Mouse (Mus musculus) ZHBTc4 (cell line): ENCODE measurements at regions not wholly inside any gene's neighbourhood (a gene's known extent, or its start where the extent isn't known, plus 50 kb on each side); places are given as distances from the start of the nearest gene placed in this dataset.

ENCODE experiments used
- DNase-seq: peaks from one replicate; pipeline ENCODE4 v3.0.0-alpha.2; 2011; ENCODE audit warnings: low read depth, low spot score

DNA sequence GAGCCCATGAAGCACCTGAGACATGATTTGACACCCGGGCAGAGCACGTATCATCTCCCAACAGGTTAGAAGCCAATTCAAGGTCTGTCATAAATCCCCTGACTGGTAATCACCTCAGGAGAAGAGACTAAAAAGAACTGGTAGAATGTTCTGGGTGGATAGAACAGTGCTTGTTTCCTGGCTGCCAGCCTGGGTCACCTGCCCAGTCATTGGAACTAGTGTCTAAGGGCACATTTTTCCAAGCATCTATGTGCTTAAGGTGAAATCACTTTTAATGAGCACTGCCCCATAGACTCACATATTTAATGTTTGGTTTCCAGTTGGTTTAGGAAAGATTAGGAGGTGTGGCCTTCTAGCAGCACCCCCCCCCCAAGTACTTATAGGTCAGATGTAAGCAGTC, 162.0 kb upstream of the Jun start:
- DNase-seq, result no peak

GRCm38 (mm10) chr4:95215187-95215586, 163.2 kb upstream of the Jun start:
- no peak for DNase-seq

DNA sequence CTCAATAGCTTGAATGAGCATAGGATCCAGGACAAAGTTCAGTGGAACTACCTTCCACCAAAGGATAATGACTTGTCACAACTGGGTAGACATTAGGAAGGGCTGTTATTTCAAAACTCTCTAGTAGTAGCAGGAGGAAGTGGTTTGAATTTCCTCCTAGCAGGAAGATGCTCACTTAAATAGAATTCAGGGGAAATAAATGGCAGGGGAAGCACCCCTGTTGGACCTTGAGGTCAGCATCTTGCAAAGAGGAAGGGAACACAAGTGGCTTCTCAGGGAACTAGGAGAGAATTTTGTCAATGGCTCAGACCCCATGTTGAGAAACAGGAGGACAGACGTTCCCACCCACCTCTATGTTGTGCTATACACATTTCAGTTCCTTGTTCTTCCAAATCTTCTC, 178.4 kb upstream of the Jun start:
- no peak for DNase-seq

DNA sequence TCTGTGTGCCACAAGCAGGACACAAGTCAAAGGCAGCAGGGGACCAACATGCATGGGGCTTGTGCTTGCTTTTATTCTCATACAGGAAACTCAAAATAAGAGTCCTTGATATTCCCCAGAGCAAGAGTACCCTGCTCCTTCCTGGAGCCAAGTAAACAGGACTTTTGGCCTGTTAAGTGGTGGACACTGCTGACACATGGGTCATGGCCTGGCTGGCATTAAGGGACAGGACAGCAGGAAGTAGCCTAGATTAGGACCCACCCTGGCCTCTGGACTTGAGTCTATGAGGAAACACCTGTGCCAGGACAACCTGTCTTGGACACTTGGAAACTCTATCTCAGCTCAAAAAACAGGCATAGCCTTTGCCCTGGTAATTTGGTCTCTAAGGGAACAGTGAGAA, 181.0 kb upstream of the Jun start:
- no peak for DNase-seq

DNA sequence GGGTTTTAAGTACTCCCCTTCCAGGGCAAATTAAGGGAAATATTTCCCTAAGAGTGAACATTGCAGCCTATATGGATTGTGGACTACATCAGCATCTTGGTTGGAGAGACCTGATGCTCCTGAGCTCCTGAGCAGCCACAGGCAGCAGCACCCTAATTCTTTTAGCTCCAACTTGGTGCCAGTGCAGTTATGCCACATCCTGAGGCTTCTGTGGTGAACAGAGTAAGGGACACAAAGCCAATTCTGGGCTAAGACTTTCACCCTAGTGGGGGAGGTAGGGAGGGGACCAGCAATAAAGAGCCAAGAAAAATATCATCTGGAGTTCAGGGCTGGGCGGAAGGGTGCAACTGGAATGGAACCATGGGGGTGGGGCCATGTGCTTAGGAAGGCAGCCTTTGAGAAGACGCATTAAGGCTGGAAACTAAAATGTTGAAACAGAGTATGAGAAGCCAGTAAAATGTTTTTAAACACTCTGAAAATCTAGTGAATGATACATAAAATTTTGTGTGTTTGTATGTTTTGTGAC, 182.1 kb upstream of the Jun start:
- no peak for DNase-seq

DNA sequence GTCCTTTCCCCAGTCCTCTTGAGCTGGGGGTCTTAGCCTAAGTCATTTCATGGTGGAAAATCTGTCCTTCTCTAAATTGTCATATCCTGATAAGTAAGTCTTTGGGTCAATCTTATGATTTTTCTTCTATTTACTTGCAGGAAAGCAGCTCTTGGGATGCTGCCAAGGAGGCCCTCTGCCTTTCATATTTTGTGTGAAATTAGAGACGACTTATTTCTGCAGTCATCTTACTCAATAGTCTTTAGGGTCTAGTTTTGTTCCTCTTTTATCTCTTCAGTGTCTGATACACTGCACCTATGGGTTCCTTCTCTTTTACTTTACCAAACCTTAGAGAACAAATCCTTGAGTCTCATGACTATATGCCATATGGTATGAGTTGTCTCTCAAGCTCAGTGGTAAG, 196.0 kb upstream of the Jun start:
- DNase-seq, result no peak

DNA sequence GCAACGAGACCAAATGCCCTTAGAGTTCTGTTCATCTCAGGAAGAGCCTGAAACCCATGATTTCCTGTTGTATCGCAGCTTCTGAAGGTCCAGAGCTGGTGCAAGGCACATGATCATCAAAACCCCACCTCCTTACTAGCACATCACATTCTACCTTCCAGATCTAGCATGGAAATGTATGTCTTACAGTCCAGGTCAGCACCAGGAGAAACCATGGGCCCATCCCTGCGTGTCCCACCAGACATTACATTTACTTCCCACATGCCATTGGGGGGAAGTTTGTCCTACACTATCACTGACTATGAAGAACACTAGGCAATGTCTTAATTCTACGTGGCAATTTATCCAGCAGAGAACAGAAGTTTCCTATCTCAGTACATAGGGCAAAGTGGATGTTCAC, 197.0 kb upstream of the Jun start:
- no peak for DNase-seq

GRCm38 (mm10) chr4:95250083-95250482, 198.1 kb upstream of the Jun start:
- DNase-seq, result no peak

DNA sequence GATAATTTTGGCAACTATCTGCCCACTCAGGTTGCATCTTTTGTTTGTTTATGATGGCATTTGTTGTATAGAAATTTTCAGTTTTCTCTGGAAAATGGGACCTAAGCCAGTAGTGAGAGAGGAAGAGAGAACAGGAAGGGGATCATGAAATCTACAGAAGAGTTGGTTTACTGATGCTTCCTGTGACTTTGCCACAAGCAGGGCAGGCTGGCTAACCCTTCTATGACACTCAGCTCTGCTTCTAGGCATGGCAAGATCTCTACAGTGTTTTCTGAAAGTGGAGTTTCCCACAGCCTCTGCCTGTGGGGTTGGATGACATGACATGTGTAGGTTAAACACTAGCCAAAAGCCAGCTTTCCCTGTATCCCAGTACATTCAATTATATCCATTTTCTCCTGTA, 217.7 kb upstream of the Jun start:
- DNase-seq, result no peak

DNA sequence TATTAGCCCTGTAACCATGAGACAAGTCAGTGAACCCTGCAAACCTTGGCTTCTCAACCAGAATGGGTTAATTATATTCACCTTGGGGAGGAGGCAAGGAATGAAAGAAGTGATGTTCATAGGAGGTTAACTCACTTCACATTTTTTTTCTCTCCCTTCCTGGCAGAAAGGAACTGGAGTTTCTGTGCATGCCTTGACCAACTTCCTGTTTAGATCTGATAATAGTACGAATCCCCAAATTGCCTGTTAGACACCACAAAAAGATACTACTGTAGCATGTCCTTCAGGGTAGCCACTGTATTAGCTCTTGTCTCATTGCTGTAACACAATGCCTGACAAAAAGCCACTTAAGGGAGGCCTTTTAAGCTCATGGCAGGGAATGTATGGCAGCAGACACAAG, 218.4 kb upstream of the Jun start:
- DNase-seq, result no peak

DNA sequence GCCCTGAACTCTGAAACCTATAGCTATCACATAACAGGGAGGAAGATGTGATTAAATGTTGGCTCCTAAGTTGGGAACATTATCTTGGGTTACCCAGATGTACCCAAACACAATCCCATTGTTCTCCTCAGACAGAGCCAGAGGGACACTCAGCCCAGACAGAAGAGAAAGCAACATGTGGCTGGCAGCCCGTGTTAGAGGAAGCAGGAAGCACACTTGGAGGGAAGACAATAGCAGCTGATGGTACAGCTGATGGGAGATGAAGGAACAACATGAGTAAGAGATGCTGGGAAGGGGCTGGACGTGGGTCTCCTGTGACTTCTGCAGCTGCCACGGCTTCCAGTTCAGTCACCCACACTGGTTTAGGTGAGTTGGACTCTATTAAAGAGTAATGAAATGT, 224.2 kb upstream of the Jun start:
- DNase-seq, result no peak

- no peak for DNase-seq
These were observed 226.1 kb upstream of the Jun start for GRCm38 (mm10) chr4:95277989-95278713.

- no peak for DNase-seq
These were observed 226.7 kb upstream of the Jun start for GRCm38 (mm10) chr4:95278714-95279095.

DNA sequence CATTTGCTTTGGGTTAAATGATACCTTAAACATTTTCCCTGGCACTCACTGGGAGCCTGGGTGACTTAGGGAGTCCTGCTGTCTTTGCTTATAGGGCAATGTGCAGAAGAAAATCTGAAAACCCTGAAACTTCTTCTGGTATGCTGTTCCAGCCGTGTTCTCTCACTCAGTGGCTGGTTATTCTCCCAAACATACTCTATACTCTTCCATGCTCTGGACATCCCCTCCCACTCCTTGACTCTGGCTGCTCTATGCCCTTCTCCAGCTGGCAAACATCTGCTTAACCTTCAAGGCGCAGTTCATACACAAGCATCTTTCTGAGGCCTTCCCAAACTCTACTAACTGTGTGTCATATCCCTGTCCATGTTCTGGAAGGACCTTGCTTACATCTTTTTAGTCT, 227.2 kb upstream of the Jun start:
- no peak for DNase-seq

DNA sequence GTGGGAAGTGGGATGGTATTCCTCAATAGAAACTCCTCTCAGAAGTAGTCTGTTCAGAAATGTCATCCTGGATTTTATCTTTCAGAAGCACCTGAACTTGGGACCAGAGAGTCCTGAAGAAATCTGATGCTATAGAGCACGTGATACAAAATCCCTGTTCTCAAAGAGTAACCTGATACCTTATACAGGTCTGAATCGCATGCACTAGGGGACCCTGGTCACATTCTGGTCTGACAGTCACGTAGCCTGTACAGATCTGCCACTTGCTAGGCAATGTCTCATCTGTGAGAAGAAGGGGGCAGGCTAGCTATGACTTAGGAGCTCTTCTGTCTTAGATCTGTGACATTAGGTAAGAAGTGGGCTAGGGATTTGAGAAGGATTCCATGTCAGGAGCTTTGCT, 230.1 kb upstream of the Jun start:
- DNase-seq, result no peak

- DNase-seq, result no peak
These were observed 231.8 kb upstream of the Jun start for GRCm38 (mm10) chr4:95283789-95284188.

DNA sequence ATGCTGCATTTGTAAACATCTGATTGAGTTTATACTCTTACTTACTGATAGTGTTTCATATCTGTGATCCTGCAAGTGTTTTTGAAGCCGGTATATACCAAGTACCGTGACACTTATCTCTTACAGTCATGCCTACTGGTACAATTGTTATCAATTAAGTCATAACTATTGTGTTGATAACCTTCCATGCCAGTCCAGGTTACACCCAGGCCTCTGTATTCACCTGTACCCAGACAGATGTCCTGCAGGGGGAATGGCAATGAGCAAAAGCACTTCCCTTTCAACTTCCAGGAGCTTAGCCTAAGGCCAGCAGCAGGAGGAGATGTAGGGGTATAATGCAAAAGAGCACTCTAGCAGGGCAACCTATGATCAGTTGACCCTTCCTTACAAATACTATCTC, 232.2 kb upstream of the Jun start:
- DNase-seq, result no peak

- no peak for DNase-seq
These were observed 232.7 kb upstream of the Jun start for GRCm38 (mm10) chr4:95284696-95285095.

DNA sequence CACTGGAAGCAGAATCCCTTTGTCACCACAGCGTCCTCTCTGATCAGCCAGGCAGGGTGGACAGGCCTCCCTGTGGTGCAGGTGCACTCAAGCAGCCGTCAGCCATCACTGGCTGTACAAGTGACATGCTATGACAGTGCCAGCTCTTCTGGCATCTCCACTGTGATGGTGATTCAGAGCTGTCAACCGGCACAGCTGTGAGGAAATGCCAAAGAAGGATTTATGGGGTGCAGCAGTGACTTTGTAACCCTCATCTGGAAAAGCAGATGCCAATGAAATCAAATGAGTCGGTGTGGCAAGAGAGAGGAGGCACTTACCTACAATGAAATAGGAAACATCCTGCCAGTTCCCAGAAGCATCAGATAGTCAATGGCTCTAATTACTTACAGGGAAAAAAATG, 238.3 kb upstream of the Jun start:
- DNase-seq, result no peak

GRCm38 (mm10) chr4:95294110-95294509, 242.1 kb upstream of the Jun start:
- DNase-seq, result no peak

DNA sequence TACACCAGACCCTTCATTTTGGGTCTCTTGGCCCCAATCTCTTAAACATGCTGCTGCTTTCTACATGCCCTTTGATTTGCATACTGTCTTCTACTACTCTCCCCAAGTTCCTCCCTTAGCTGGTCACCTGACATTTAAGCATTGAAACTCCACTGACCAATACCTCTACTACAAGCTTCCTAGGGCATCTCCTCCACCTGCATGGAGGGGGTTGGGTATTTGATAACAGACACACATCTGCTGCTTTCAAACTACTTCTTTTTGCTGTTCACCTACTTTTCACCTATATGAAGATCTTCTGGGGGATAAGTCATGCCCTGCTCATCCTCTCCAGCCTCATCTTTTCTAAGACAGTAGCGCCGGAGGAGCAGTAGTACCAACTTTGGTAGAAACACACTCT, 249.9 kb upstream of the Jun start:
- no peak for DNase-seq

DNA sequence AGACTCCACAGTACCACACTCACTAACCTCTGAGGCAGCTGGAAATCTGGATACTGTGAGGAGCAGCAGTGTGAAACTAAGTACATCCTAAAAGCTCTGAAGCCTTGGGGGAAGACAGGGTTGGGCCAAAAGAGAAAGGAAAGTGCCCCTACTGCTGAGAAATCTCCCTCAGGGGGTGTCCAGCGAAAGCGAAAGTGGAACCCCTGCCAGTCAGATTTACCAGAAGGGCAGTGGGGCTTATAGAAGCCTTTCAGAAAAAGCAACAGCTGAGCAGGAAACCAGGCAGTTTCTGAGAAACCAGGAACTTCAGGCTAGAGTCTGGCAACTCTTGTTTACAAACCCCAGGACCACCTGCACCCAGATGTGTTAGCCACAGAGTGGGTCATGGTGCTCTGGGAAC, 251.3 kb upstream of the Jun start:
- no peak for DNase-seq

- no peak for DNase-seq
These were observed 252.0 kb upstream of the Jun start for GRCm38 (mm10) chr4:95304006-95304405.

- DNase-seq, result no peak
These were observed 250.2 kb upstream of the Fggy start for GRCm38 (mm10) chr4:95307134-95307533.
